Mouse (Mus musculus): Measurements from ENCODE around the gene Prss21. TPM values are rescaled to one million over a fixed set of nuclear protein-coding genes. Genes with fewer than 3 reads are reported as not detected.
"Not testable (repeated sequence)": the region's sequence is repeated elsewhere in the genome, so short reads cannot be mapped to it uniquely, and the experiment has no call there.

Gene Prss21
- polyA plus RNA-seq, 1 experiment from 2014 or later = not detected

DNA sequence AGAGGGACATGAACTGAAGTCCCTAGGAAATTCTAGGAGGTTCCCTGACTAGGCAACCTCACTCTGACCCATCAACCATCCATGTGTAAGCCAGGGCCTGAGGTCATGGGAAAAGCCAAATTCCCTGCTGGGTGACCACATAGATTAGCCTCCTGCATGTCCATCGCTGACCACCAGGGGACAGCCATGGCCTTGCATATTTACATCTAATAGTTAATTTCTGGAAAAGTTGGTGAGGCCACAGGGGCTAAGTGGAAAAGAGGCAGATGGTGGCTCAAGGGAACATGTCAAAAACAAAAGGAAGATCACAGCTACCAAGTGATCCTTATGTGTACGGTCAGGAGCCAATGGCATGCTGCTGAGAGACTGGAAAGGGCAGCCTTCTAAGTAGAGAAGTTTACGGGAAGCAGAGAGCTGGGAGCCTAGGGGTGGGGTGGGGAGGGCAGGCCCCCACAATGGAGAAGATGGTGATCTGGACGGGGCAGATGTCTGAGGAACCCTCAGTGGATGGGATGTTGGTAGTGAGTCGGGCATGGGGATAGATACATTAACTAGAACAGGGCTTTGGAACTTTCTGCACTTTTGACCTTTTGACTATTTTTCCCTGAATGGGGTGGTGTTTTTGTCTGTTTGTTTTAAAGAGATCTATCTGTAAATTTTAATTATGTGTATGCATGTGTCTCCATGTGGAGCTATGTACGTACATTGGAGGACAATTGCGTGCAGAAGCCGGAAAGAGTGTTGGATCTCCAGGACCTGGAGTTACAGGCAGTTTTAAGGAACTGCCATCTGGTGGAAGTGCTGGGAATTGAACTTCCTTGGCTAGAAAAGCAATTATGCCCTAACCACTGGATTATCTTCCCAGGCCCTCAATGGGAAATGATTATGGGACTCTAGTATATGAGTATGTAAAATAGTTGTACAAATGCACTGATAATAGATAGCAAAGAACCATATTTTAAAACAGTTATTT lies 6.3 kb downstream of the Prss21 start:
- Histone ChIP-seq H3K4me1 (no peaks in the 10 kb centered on the region), H3K27me3 (no peaks in the 10 kb centered on the region), H3K27ac (no peak overlapping the region), H3K36me3 (no peaks in the 10 kb centered on the region), H3K4me2 (no peak overlapping the region), H3K4me3 (no peak overlapping the region), H3K9ac (no peak overlapping the region), H3K9me3 (no peaks in the 10 kb centered on the region)
- WGBS = 32% methylated on average over 8 of the region's 8 CpGs
- ATAC-seq (ENCODE audit: borderline replicate concordance, extremely low read depth, low FRiP score, low TSS enrichment) = peak; percentile 33; the same call in 1 of the 2 replicates

DNA sequence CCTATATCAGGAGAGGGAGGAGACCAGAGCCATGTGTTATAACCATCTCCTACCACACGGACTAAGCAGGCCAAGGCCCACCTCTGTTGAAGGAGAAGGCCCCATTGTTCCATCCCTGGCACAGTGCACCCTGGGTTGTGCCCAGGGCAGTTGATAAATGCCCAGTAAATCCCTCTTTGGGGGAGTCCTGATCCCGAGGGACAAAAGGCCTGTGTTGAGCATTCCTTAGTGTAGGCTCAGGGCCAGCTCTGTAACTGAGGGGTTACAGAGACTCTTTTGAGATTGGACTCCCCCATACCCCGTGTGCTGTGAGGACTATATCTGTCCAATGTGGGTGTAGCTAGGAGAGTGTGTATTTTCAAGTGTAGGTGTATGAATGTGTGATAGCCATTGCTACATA lies 8.9 kb downstream of the Prss21 start:
- H3K4me3 ChIP-seq = no peak overlapping the region
- no peaks in the 10 kb centered on the region for H3K9me3 ChIP-seq
- no peaks in the 10 kb centered on the region for H3K27me3 ChIP-seq
- no peak overlapping the region for H3K4me2 ChIP-seq
- H3K36me3 ChIP-seq = no peaks in the 10 kb centered on the region
- 48% methylated on average over 3 of the region's 3 CpGs for WGBS
- H3K27ac ChIP-seq = no peak overlapping the region
- ATAC-seq (ENCODE audit: borderline replicate concordance, extremely low read depth, low FRiP score, low TSS enrichment) = no peak
- H3K9ac ChIP-seq = no peak overlapping the region
- no peaks in the 10 kb centered on the region for H3K4me1 ChIP-seq

DNA sequence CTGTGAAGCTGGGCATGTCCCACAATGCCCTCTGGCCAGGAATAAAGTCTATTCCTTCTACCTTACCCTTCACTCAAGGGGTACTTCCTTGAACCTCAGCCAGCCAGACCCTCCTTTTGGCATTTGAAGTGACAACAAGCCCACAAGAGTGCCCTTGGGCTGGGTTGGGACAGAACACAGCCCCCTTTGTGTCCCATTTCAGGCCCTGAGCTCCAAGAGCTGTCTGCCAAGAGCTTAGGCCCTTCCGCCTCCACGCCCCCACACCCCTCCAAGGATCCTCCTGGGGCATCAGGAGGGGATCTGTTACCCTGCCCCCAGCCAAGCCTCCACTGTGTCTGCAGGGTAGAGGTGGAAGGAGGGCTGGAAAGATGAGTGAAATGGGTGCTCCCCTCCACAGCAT lies 9.3 kb downstream of the Prss21 start:
- Histone ChIP-seq H3K27me3 (no peaks in the 10 kb centered on the region), H3K9me3 (no peaks in the 10 kb centered on the region), H3K4me1 (no peaks in the 10 kb centered on the region), H3K36me3 (no peaks in the 10 kb centered on the region), H3K27ac (no peak overlapping the region), H3K9ac (no peak overlapping the region), H3K4me2 (no peak overlapping the region), H3K4me3 (no peak overlapping the region)
- WGBS = 73% methylated on average over 2 of the region's 2 CpGs
- no peak for ATAC-seq (ENCODE audit: borderline replicate concordance, extremely low read depth, low FRiP score, low TSS enrichment)

DNA sequence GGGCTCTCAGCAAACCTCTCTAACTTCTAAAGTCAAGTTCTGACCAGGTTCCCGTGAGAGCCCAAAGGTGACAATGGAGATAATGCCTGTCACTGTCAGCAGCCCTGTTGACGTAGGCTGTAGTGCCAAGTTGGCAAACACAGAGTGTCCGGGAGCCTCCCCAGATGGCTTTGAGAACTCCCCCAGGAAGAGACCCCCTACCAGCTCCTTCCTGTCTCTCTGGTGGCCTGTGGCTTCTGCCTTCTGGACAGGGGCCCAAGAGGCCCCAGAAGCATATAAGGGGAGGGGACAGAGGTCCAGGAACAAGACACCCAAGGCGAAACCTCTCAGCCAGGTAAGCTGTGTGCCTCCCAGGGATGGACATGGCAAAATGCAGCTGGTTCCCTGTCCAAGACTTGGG lies 12.7 kb downstream of the Prss21 start, which contains the start of the genes Dcpp1 and Dcpp2:
Gene Dcpp1 (plus strand): TSS at position 301 of the 400 bp plus-strand sequence.
Gene Dcpp2 (plus strand): TSS at position 305 of the 400 bp plus-strand sequence.
- H3K4me2 ChIP-seq, H3K9me3 ChIP-seq, H3K4me3 ChIP-seq, H3K4me1 ChIP-seq, H3K27ac ChIP-seq, H3K27me3 ChIP-seq, H3K9ac ChIP-seq, H3K36me3 ChIP-seq: not testable (repeated sequence)
- whole genome bisulfite sequencing = 34% methylated on average over 4 of the region's 4 CpGs
- ATAC-seq (ENCODE audit: borderline replicate concordance, extremely low read depth, low FRiP score, low TSS enrichment) = 0 out of 2 replicates have a peak, but pooled peaks have one; percentile 49

DNA sequence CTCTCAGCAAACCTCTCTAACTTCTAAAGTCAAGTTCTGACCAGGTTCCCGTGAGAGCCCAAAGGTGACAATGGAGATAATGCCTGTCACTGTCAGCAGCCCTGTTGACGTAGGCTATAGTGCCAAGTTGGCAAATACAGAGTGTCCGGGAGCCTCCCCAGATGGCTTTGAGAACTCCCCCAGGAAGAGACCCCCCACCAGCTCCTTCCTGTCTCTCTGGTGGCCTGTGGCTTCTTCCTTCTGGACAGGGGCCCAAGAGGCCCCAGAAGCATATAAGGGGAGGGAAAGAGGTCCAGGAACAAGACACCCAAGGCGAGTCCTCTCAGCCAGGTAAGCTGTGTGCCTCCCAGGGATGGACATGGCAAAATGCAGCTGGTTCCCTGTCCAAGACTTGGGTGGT lies 49.3 kb downstream of the Prss21 start, which contains the start of gene Dcpp3:
Gene Dcpp3 (plus strand): TSS at position 301 of the 400 bp plus-strand sequence.
- H3K27me3 ChIP-seq; H3K4me3 ChIP-seq; H3K27ac ChIP-seq; H3K9me3 ChIP-seq; H3K36me3 ChIP-seq; H3K9ac ChIP-seq; ATAC-seq (ENCODE audit: borderline replicate concordance, extremely low read depth, low FRiP score, low TSS enrichment); H3K4me2 ChIP-seq; H3K4me1 ChIP-seq: not testable (repeated sequence)
- 43% methylated on average over 4 of the region's 4 CpGs for WGBS

Small RNA genes lying within 50 kb of the gene (microRNA-seq; reads per million reads assigned to microRNA genes)
- gene Mir5125 = 0.56 reads per million

Other genes with a start within 250 kb of the Prss21 start
- gene Mmp25, start 222.8 kb upstream of the Prss21 start, polyA plus RNA-seq (2015; fragmentation: Nextera tagmentation; extraction: Ambion mirVana) = 0.41 and 0.53 TPM in 2 replicates
- gene Bicdl2, start 207.6 kb upstream of the Prss21 start, polyA plus RNA-seq (2015; fragmentation: Nextera tagmentation; extraction: Ambion mirVana) = 3.5 and 4.0 TPM in 2 replicates
- gene Hcfc1r1, start 194.5 kb upstream of the Prss21 start, polyA plus RNA-seq (2015; fragmentation: Nextera tagmentation; extraction: Ambion mirVana) = 59.5 and 64.5 TPM in 2 replicates
- gene Thoc6, start 194.2 kb upstream of the Prss21 start, polyA plus RNA-seq (2015; fragmentation: Nextera tagmentation; extraction: Ambion mirVana) = 48.3 and 49.1 TPM in 2 replicates
- gene Tnfrsf12a, start 190.6 kb upstream of the Prss21 start, polyA plus RNA-seq (2015; fragmentation: Nextera tagmentation; extraction: Ambion mirVana) = 26.8 and 28.5 TPM in 2 replicates
- gene Cldn6, start 188.8 kb upstream of the Prss21 start, polyA plus RNA-seq (2015; fragmentation: Nextera tagmentation; extraction: Ambion mirVana) = 237 and 246 TPM in 2 replicates
- 4.4 and 4.8 TPM in 2 replicates for gene Cldn9, start 184.0 kb upstream of the Prss21 start, polyA plus RNA-seq (2015; fragmentation: Nextera tagmentation; extraction: Ambion mirVana)
- 0.09 and 0.28 TPM in 2 replicates for gene 1520401A03Rik, start 145.3 kb upstream of the Prss21 start, polyA plus RNA-seq (2015; fragmentation: Nextera tagmentation; extraction: Ambion mirVana)
- 61.7 and 68.6 TPM in 2 replicates for gene Pkmyt1, start 141.7 kb upstream of the Prss21 start, polyA plus RNA-seq (2015; fragmentation: Nextera tagmentation; extraction: Ambion mirVana)
- gene Paqr4, start 127.2 kb upstream of the Prss21 start, polyA plus RNA-seq (2015; fragmentation: Nextera tagmentation; extraction: Ambion mirVana) = 43.9 and 46.7 TPM in 2 replicates
- gene Kremen2, start 122.2 kb upstream of the Prss21 start, polyA plus RNA-seq (2015; fragmentation: Nextera tagmentation; extraction: Ambion mirVana) = 0.38 and 1.1 TPM in 2 replicates
- 70.5 TPM in 2 replicates for gene Flywch1, start 96.5 kb upstream of the Prss21 start, polyA plus RNA-seq (2015; fragmentation: Nextera tagmentation; extraction: Ambion mirVana)
- 28.4 and 29.1 TPM in 2 replicates for gene Flywch2, start 82.0 kb upstream of the Prss21 start, polyA plus RNA-seq (2015; fragmentation: Nextera tagmentation; extraction: Ambion mirVana)
- gene Srrm2, start 77.5 kb upstream of the Prss21 start, polyA plus RNA-seq (2015; fragmentation: Nextera tagmentation; extraction: Ambion mirVana) = 416 and 431 TPM in 2 replicates
- 927 and 1,006 TPM in 2 replicates for gene Elob, start 38.9 kb upstream of the Prss21 start, polyA plus RNA-seq (2015; fragmentation: Nextera tagmentation; extraction: Ambion mirVana)
- gene Prss33, start 32.0 kb upstream of the Prss21 start, polyA plus RNA-seq (2015; fragmentation: Nextera tagmentation; extraction: Ambion mirVana) = 0.12 TPM in 1 of 2 replicates, not detected in the other
- not detected in 2 replicates for gene Prss32, start 24.2 kb upstream of the Prss21 start, polyA plus RNA-seq (2015; fragmentation: Nextera tagmentation; extraction: Ambion mirVana)
- 1.1 and 1.3 TPM in 2 replicates for gene Prss41, start 23.9 kb upstream of the Prss21 start, polyA plus RNA-seq (2015; fragmentation: Nextera tagmentation; extraction: Ambion mirVana)
- gene Dcpp1, start 12.8 kb downstream of the Prss21 start, polyA plus RNA-seq (2015; fragmentation: Nextera tagmentation; extraction: Ambion mirVana) = 0.71 TPM in 1 of 2 replicates, not detected in the other
- gene Dcpp2, start 12.8 kb downstream of the Prss21 start, polyA plus RNA-seq (2015; fragmentation: Nextera tagmentation; extraction: Ambion mirVana) = not detected in 2 replicates
- 1.8 and 2.0 TPM in 2 replicates for gene Dcpp3, start 49.4 kb downstream of the Prss21 start, polyA plus RNA-seq (2015; fragmentation: Nextera tagmentation; extraction: Ambion mirVana)
- not detected in 2 replicates for gene Sbp, start 73.6 kb downstream of the Prss21 start, polyA plus RNA-seq (2015; fragmentation: Nextera tagmentation; extraction: Ambion mirVana)
- not detected in 2 replicates for gene Sbpl, start 87.2 kb downstream of the Prss21 start, polyA plus RNA-seq (2015; fragmentation: Nextera tagmentation; extraction: Ambion mirVana)
- gene Prss30, start 112.5 kb downstream of the Prss21 start, polyA plus RNA-seq (2015; fragmentation: Nextera tagmentation; extraction: Ambion mirVana) = 0.10 and 0.20 TPM in 2 replicates
- gene Prss22, start 130.0 kb downstream of the Prss21 start, polyA plus RNA-seq (2015; fragmentation: Nextera tagmentation; extraction: Ambion mirVana) = 1.4 and 1.6 TPM in 2 replicates
- gene Prss27, start 170.1 kb downstream of the Prss21 start, polyA plus RNA-seq (2015; fragmentation: Nextera tagmentation; extraction: Ambion mirVana) = 0.39 TPM in 1 of 2 replicates, not detected in the other
- 68.1 and 69.0 TPM in 2 replicates for gene Kctd5, start 205.4 kb downstream of the Prss21 start, polyA plus RNA-seq (2015; fragmentation: Nextera tagmentation; extraction: Ambion mirVana)